Mouse (Mus musculus) small intestine, adult 2 months (tissue): ENCODE data around the gene Mtmr1.

Experiments used
- CTCF ChIP-seq: fragments of 200-500 bp; IDR thresholded peaks from 2 replicates; pipeline ENCODE4 v1.5.1; 2012; ENCODE audit warnings: low read depth, mild to moderate bottlenecking, control low read depth, inconsistent platforms, low read length, moderate library complexity, mixed read lengths; ENCODE audit not compliant: insufficient replicate concordance, insufficient read length; ENCODE audit errors: extremely low read depth
- POLR2A ChIP-seq: fragments of 200-500 bp; IDR thresholded peaks from 2 replicates; pipeline ENCODE4 v1.6.1; 2012; ENCODE audit warnings: low read depth, mild to moderate bottlenecking, control low read depth, inconsistent platforms, low read length, moderate library complexity

GRCm38 (mm10) chrX:71434860-71435259 is 70.3 kb downstream of the Mtmr1 start:
- TF ChIP-seq POLR2A (no peak), CTCF (no peak)
